Mouse (Mus musculus) testis, adult 2 months (tissue): ENCODE measurements around the gene Htr5a.

Experiments
- CTCF ChIP-seq: fragments of 200-500 bp; IDR thresholded peaks from 2 replicates; pipeline ENCODE4 v1.5.1; 2012; ENCODE audit warnings: low read depth, mild to moderate bottlenecking, inconsistent platforms, low read length, moderate library complexity; ENCODE audit not compliant: control insufficient read depth, insufficient read depth, insufficient replicate concordance
- POLR2A ChIP-seq: fragments of 200-500 bp; IDR thresholded peaks from 2 replicates; pipeline ENCODE4 v1.6.1; 2012; ENCODE audit warnings: low read depth, mild to moderate bottlenecking, inconsistent platforms, low read length, moderate library complexity; ENCODE audit not compliant: control insufficient read depth

DNA sequence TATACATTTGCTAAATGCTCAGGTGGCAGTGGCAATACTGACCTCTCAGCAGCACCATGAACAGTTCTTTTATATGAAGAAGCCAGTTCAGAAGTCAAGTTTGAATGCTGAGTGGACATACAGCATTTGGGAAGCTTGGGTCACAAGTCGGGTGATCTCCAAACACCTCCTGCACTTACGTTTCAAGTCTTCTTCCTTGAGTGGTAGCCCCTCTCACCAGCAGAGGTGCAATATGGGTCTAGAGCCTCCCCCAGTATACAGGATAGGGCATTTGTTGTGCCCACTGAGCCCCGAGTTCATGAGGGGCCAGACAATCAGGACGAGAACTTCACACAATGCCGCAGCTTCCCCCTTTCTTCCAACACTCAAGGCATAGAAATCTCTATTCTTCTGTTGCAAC is 36.4 kb downstream of the Htr5a start:
- no peak for TF ChIP-seq POLR2A
- TF ChIP-seq CTCF = no peak
